Mouse (Mus musculus): ENCODE measurements at regions not wholly inside any gene's neighbourhood (a gene's known extent, or its start where the extent isn't known, plus 50 kb on each side); places are given as distances from the start of the nearest gene placed in this dataset.

DNA sequence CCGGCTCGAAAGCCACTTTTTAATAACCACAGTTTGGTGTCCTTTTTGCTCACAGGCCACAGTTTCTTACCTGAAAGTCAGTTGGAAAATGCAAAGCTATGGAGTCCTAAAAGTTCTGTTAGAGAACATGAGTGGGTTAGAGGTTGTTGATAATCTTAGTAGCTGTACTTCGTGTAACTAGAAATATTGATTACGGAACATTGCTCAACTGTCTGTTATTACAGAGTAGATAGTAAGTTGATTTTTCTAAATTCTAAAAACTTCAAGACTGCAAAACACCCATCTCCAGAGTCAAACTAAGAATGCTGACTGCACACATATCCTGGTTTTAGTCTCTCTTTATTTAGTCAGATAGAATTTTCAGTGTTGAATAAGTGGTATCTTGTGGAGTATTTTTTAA, 111.0 kb downstream of the Slc38a4 start:
- no peak overlapping the region for H3K4me2 ChIP-seq (replicated peaks)
- H3K9me3 ChIP-seq = no peaks in the 10 kb centered on the region
- H3K4me3 ChIP-seq = no peak overlapping the region
- H3K4me1 ChIP-seq = no peaks in the 10 kb centered on the region
- ATAC-seq (ENCODE audit: low FRiP score, low read depth) = no peak
- 94% methylated on average over 4 of the region's 4 CpGs for WGBS
- H3K27me3 ChIP-seq (replicated peaks) = no peaks in the 10 kb centered on the region
- H3K36me3 ChIP-seq = no peaks in the 10 kb centered on the region
- H3K9ac ChIP-seq = no peak overlapping the region
- no peak overlapping the region for H3K27ac ChIP-seq

DNA sequence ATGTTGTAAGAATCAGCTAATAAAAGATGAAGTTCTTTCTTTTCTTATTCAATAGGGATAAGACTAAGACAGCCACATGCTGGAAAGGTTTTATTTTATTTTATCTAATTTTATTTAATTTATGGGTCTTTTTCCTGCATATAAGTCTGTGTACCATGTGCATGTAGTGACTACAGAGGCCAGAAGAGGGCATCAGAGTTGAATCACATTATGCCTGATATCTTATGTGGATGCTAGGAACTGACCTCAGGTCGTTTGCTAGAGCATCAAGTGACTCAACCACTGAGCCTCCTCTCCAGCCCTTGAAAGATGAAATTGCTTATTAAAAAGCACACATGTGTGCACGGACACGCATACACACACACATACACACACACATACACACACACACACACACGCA, 113.1 kb downstream of the Slc38a4 start:
- Histone ChIP-seq H3K27ac (no peak overlapping the region), H3K4me3 (no peak overlapping the region), H3K4me1 (no peaks in the 10 kb centered on the region), H3K36me3 (no peaks in the 10 kb centered on the region), H3K9ac (no peak overlapping the region), H3K4me2 (replicated peaks) (no peak overlapping the region), H3K27me3 (replicated peaks) (no peaks in the 10 kb centered on the region), H3K9me3 (no peaks in the 10 kb centered on the region)
- ATAC-seq (ENCODE audit: low FRiP score, low read depth) = no peak
- 89% methylated on average over 4 of the region's 4 CpGs for WGBS

DNA sequence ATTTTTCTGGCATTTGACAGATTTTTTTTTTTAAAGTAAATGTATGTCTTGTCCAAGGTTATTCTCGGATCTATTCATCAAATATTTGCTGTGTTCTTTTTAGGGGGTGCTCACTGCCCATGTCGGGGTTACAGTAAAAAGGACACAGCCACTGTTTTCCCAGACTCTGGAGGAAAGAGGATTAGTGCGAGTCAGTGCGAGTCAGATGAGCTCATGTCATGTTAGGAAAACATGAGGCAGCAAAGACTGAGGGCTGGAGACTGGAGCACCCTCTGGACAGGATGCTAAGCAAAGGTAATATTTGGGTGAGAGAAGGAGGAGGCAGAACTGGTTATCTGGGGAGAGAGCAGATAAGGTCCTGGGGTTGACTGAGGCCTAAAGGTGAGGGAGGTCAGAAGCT, 117.3 kb downstream of the Slc38a4 start:
- H3K4me3 ChIP-seq = no peak overlapping the region
- H3K27ac ChIP-seq = no peak overlapping the region
- H3K4me1 ChIP-seq = no peaks in the 10 kb centered on the region
- H3K9ac ChIP-seq = no peak overlapping the region
- no peaks in the 10 kb centered on the region for H3K27me3 ChIP-seq (replicated peaks)
- H3K4me2 ChIP-seq (replicated peaks) = no peak overlapping the region
- no peaks in the 10 kb centered on the region for H3K9me3 ChIP-seq
- H3K36me3 ChIP-seq = no peaks in the 10 kb centered on the region
- 78% methylated on average over 4 of the region's 4 CpGs for WGBS
- no peak for ATAC-seq (ENCODE audit: low FRiP score, low read depth)

DNA sequence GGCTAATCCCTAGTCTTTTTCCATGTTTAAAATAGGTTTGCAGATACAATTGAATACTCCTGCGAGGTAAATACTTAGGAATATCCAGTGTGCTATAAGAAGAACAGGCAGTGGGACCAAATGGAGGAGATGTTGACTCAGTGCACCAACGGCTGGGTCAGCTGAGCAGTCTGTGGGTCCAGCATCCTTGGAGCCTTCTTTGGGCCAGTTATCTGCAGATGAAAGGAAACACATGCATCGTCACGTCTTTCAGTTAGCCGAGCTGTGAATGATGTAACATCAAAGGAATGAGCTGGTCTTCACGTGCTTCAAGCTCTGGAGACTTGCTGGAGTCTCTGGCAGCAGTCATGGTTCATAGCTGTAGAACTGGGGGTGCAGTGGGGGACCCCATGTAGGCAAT, 118.1 kb downstream of the Slc38a4 start:
- Histone ChIP-seq H3K36me3 (no peaks in the 10 kb centered on the region), H3K27ac (no peak overlapping the region), H3K4me1 (no peaks in the 10 kb centered on the region), H3K9me3 (no peaks in the 10 kb centered on the region), H3K27me3 (replicated peaks) (no peaks in the 10 kb centered on the region), H3K4me3 (no peak overlapping the region), H3K4me2 (replicated peaks) (no peak overlapping the region), H3K9ac (no peak overlapping the region)
- 77% methylated on average over 6 of the region's 6 CpGs for WGBS
- no peak for ATAC-seq (ENCODE audit: low FRiP score, low read depth)

DNA sequence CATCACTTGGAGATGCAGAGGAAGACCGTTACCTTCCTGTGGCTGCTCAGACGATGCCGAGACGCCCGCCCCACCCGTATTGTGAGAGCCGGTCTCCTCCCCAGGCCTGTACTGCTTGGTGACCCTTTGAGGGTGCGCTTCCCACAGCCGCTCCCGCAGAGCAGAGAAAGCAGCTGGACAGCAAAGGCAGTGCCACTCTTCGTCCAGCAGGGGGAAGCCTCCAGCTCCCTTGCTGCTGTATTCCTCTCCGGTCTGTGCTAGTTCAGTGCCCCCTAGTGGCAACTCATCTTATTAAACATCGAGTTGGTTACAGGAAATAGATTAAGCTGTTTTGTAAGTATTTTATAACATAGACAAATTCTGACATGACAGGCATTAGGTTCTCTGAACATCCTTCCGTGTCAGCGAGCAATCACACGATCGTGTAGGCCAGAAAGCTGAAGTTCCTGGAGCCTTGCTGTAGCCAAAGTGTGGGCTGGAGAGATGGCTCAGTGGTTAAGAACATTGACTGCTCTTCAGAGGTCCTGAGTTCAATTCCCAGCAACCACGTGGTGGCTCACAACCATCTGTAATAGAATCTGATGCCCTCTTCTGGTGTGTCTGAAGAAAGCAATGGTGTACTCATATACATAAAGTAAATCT, 118.9 kb downstream of the Slc38a4 start:
- H3K27me3 ChIP-seq (replicated peaks) = no peaks in the 10 kb centered on the region
- no peak overlapping the region for H3K27ac ChIP-seq
- H3K36me3 ChIP-seq = no peaks in the 10 kb centered on the region
- no peak overlapping the region for H3K9ac ChIP-seq
- 6% methylated on average over 18 of the region's 18 CpGs for WGBS
- no peaks in the 10 kb centered on the region for H3K4me1 ChIP-seq
- no peaks in the 10 kb centered on the region for H3K9me3 ChIP-seq
- peak overlapping the region; percentile 43 for H3K4me2 ChIP-seq (replicated peaks)
- peak; percentile 70; the same call in 1 of the 2 replicates for ATAC-seq (ENCODE audit: low FRiP score, low read depth)
- no peak overlapping the region for H3K4me3 ChIP-seq

DNA sequence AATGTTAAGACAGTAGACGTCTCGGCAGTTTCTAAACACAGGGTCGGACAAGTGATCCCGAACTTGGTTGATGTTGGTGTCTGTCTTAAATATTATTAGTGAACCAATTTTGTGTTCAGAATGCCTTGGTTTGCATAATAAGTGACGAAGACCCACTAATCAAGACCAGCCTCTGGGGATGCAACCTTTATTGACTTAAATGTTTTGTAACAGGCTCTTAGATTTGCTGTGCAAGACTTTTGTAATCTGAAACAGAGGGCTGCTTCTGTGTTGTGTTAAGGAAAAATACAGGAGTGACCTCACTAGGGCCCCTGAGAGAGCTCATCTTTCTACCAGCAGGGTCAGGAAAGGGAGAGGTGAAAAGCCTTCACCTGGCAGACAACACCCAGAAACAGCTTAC, 119.5 kb downstream of the Slc38a4 start:
- Histone ChIP-seq H3K27me3 (replicated peaks) (no peaks in the 10 kb centered on the region), H3K9ac (no peak overlapping the region), H3K27ac (no peak overlapping the region), H3K4me1 (no peaks in the 10 kb centered on the region), H3K4me2 (replicated peaks) (peak overlapping the region; percentile 43), H3K36me3 (no peaks in the 10 kb centered on the region), H3K4me3 (no peak overlapping the region), H3K9me3 (no peaks in the 10 kb centered on the region)
- 89% methylated on average over 5 of the region's 5 CpGs for WGBS
- ATAC-seq (ENCODE audit: low FRiP score, low read depth) = no peak

DNA sequence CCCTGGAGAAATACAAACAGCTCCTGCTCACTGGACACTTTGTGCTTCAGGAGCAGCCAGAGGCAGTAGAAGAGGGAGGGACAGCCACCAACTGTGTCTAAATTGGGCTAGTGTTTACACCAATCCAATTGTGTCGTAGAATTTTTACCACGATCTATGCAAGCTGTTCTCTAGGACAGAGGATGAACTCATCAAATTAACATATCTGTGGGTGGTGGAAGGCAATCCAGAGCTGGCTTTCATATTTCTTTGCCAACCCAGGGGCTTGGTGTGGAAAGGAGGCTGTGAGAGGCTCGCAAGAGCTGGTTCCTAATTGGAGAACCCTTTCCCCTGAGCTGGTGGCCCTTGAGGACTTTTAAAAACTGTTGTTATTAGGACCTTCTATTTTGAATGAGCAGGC, 122.3 kb downstream of the Slc38a4 start:
- H3K9ac ChIP-seq = no peak overlapping the region
- no peaks in the 10 kb centered on the region for H3K36me3 ChIP-seq
- no peaks in the 10 kb centered on the region for H3K9me3 ChIP-seq
- no peak overlapping the region for H3K4me2 ChIP-seq (replicated peaks)
- no peak for ATAC-seq (ENCODE audit: low FRiP score, low read depth)
- no peaks in the 10 kb centered on the region for H3K4me1 ChIP-seq
- H3K27me3 ChIP-seq (replicated peaks) = no peaks in the 10 kb centered on the region
- no peak overlapping the region for H3K4me3 ChIP-seq
- WGBS = 22% methylated on average over 3 of the region's 3 CpGs
- no peak overlapping the region for H3K27ac ChIP-seq

DNA sequence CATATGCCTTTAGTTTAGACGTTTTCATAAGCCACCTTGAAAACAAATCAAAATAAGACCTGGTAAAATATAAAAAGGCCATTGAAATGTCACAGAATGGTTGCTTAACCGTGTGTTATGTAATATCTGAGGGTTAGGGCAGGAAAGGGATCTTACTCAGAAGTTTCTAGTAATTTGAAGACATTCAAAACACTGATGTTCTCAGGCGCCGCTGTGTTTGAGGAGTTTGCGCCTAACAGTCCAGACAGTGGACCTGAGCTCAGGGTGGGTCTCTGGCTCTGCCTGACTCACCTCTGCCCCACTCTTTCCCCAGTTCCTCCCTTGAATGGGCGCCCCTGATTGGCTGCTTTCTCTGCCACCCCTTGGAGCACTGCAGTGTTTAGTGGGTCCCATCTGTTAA, 125.2 kb downstream of the Slc38a4 start:
- H3K27me3 ChIP-seq (replicated peaks) = no peaks in the 10 kb centered on the region
- no peak overlapping the region for H3K27ac ChIP-seq
- no peak overlapping the region for H3K9ac ChIP-seq
- H3K4me1 ChIP-seq = no peaks in the 10 kb centered on the region
- H3K4me3 ChIP-seq = no peak overlapping the region
- WGBS = 78% methylated on average over 6 of the region's 6 CpGs
- H3K36me3 ChIP-seq = no peaks in the 10 kb centered on the region
- ATAC-seq (ENCODE audit: low FRiP score, low read depth) = no peak
- no peak overlapping the region for H3K4me2 ChIP-seq (replicated peaks)
- no peaks in the 10 kb centered on the region for H3K9me3 ChIP-seq

DNA sequence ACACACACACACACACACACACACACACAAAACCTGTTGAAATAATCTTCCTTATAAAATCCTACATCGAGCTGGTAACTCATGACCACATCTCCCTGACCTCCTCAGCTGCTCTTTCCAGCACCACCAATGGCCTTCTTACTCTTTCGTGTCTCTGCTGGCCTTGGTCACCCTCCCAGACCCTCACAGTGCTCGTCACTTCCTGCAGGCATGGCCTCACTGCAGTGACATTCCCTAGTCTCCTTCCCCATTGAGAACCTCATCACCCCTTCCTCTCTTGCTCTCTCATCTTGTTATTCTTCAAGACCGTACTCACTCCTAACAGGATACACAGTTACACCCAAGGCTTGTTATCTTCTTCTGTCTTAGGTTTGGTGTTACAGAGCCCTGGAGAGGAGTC, 126.0 kb downstream of the Slc38a4 start:
- no peaks in the 10 kb centered on the region for H3K27me3 ChIP-seq (replicated peaks)
- no peaks in the 10 kb centered on the region for H3K36me3 ChIP-seq
- no peak for ATAC-seq (ENCODE audit: low FRiP score, low read depth)
- no peak overlapping the region for H3K4me3 ChIP-seq
- no peaks in the 10 kb centered on the region for H3K4me1 ChIP-seq
- 81% methylated on average over 4 of the region's 4 CpGs for WGBS
- H3K27ac ChIP-seq = no peak overlapping the region
- no peaks in the 10 kb centered on the region for H3K9me3 ChIP-seq
- no peak overlapping the region for H3K4me2 ChIP-seq (replicated peaks)
- no peak overlapping the region for H3K9ac ChIP-seq

DNA sequence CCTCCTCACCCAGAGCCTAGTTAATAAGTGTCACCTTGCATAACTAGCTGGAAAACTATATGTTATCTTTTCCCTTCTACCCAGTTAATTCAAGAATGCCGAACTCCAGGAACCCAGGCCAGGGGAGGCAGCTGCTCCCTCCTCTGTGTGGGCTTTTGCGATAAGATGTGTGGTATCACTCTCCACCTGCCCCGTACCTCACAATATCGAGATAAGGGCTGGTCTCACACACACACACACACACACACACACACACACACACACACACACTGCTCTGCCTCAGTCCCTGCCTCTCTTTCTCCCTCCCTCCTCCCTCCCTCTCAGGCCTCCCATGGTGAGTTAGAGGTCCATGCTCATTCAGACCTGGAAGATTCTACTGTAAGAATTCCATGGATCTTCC, 127.1 kb downstream of the Slc38a4 start:
- WGBS = 93% methylated on average over 4 of the region's 4 CpGs
- no peak overlapping the region for H3K4me2 ChIP-seq (replicated peaks)
- ATAC-seq (ENCODE audit: low FRiP score, low read depth) = no peak
- H3K9me3 ChIP-seq = no peaks in the 10 kb centered on the region
- H3K4me1 ChIP-seq = no peaks in the 10 kb centered on the region
- no peaks in the 10 kb centered on the region for H3K27me3 ChIP-seq (replicated peaks)
- no peak overlapping the region for H3K4me3 ChIP-seq
- H3K9ac ChIP-seq = no peak overlapping the region
- H3K36me3 ChIP-seq = no peaks in the 10 kb centered on the region
- no peak overlapping the region for H3K27ac ChIP-seq

DNA sequence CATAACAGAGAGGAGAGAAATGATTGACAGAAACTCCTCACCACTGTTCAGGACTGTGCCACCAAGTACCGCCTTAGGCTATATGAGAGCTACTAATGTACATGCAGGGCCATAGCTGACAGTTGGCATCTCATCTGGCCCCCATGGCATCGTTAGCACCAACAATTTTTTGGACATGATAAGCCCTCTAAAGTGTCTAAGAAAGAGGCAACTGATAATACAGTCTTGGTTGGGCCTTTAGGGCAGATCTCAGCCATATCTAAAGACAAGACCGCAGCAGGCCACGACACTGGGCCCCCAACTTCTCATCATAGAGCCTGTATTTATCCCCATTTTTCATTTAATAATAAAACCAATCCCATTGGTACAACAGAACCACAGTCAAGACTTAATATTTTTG, 128.1 kb downstream of the Slc38a4 start:
- H3K9me3 ChIP-seq = no peaks in the 10 kb centered on the region

DNA sequence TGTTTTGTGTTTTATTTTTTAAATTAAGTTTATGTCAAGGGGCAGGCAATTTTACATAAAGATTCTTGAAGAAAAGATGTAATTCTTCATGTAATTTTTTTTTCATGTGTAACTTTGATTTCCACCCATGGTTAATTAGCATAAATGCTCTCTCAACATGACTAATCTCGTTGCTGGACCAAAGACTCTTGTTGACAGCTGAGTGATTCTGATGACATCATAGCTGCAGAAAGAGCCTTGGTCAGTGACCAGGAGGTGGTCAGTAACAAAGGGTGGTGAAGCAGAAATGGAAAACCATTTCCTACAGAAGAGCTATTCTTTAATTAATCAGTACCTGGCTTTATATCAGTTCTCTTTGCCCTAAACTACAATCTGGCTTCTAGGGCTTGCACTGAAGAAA, 129.1 kb downstream of the Slc38a4 start:
- Histone ChIP-seq H3K4me3 (no peak overlapping the region), H3K4me1 (no peaks in the 10 kb centered on the region), H3K27me3 (replicated peaks) (no peaks in the 10 kb centered on the region), H3K9ac (no peak overlapping the region), H3K9me3 (no peaks in the 10 kb centered on the region), H3K36me3 (no peaks in the 10 kb centered on the region), H3K4me2 (replicated peaks) (no peak overlapping the region), H3K27ac (no peak overlapping the region)
- 82% methylated on average over 1 of the region's 1 CpGs for WGBS
- ATAC-seq (ENCODE audit: low FRiP score, low read depth) = no peak

More for the DNA sequence above, 128.1 kb downstream of the Slc38a4 start:
- Histone ChIP-seq H3K27me3 (replicated peaks) (no peaks in the 10 kb centered on the region), H3K9ac (no peak overlapping the region), H3K36me3 (no peaks in the 10 kb centered on the region), H3K4me3 (no peak overlapping the region), H3K4me2 (replicated peaks) (no peak overlapping the region), H3K27ac (no peak overlapping the region), H3K4me1 (no peaks in the 10 kb centered on the region)
- no peak for ATAC-seq (ENCODE audit: low FRiP score, low read depth)
- 92% methylated on average over 4 of the region's 4 CpGs for WGBS

DNA sequence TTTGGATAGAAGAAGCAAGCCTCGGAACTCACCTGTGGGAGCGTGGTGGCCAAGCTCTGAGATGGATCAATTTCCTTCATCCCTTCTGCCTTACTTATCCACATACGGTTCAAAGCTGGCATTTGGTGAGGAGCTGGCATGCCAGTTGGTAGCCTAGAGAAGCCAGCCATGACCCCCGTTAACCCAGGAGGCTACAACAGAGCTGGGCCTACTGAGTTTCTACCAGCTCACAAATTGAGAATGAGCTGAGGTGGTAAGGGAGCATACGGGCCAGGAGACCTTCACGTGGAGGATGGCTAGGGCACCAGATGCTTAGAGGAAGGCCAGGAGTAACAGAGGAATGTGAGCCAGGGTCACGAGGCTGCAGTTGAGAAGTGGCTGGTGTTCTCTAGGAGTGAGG, 139.2 kb downstream of the Slc38a4 start:
- Histone ChIP-seq H3K4me1 (no peaks in the 10 kb centered on the region), H3K4me2 (replicated peaks) (no peak overlapping the region), H3K36me3 (no peaks in the 10 kb centered on the region), H3K4me3 (no peak overlapping the region), H3K27me3 (replicated peaks) (no peaks in the 10 kb centered on the region), H3K9me3 (no peaks in the 10 kb centered on the region), H3K27ac (no peak overlapping the region), H3K9ac (no peak overlapping the region)
- WGBS = 90% methylated on average over 7 of the region's 7 CpGs
- no peak for ATAC-seq (ENCODE audit: low FRiP score, low read depth)

Measured in neural tube, embryonic 12.5 days (tissue).